Mouse (Mus musculus) urinary bladder, postnatal 36 days (tissue): Measurements from ENCODE around the gene Uqcrc1.

Source experiments
- DNase-seq, 2 experiments: peaks; one replicate each; pipeline ENCODE4 v3.0.0; 2022; ENCODE audit warnings: low spot score in 2 of 2, mixed read lengths in 1 of 2

Gene Uqcrc1

GRCm38 (mm10) chr9:108936418-108937364, at the start of gene Uqcrc1:
Gene Uqcrc1 (plus strand): TSS chr9:108936633.
- DNase-seq, result peak; percentile 90 to 94

- DNase-seq, result no peak
Observed at GRCm38 (mm10) chr9:108912308-108912707, 24.1 kb upstream of the Uqcrc1 start.

- DNase-seq, result no peak
Observed at GRCm38 (mm10) chr9:108913161-108913560, 23.3 kb upstream of the Uqcrc1 start.

GRCm38 (mm10) chr9:108913621-108914020, 22.8 kb upstream of the Uqcrc1 start:
- no peak for DNase-seq

GRCm38 (mm10) chr9:108914491-108914890, 21.9 kb upstream of the Uqcrc1 start, which contains the start of gene Tmem89:
Gene Tmem89 (plus strand): TSS chr9:108914619.
- DNase-seq, result no peak

GRCm38 (mm10) chr9:108925897-108926296, 10.5 kb upstream of the Uqcrc1 start:
- no peak for DNase-seq

- DNase-seq, result no peak
Observed at GRCm38 (mm10) chr9:108928424-108928823, 8.0 kb upstream of the Uqcrc1 start.

- no peak for DNase-seq
Observed at GRCm38 (mm10) chr9:108935991-108936390, 442 bp upstream of the Uqcrc1 start.

GRCm38 (mm10) chr9:108945111-108945510, 8.7 kb downstream of the Uqcrc1 start:
- DNase-seq, result no peak

- no peak for DNase-seq
Observed at GRCm38 (mm10) chr9:108945608-108946007, 9.2 kb downstream of the Uqcrc1 start.

GRCm38 (mm10) chr9:108949231-108949966, 13.0 kb downstream of the Uqcrc1 start:
- DNase-seq, result peak; percentile 46 to 64

- peak in 1 of 2 experiments; percentile 10 for DNase-seq
Observed at GRCm38 (mm10) chr9:108949967-108950728, 13.7 kb downstream of the Uqcrc1 start.

- DNase-seq, result no peak
Observed at GRCm38 (mm10) chr9:108953081-108953636, 16.7 kb downstream of the Uqcrc1 start, which contains the start of gene Col7a1. Gene Col7a1 (plus strand): TSS chr9:108953586.

GRCm38 (mm10) chr9:108955241-108955640, 18.8 kb downstream of the Uqcrc1 start:
- DNase-seq, result no peak

GRCm38 (mm10) chr9:108955846-108956245, 19.4 kb downstream of the Uqcrc1 start:
- DNase-seq, result no peak

- no peak for DNase-seq
Observed at GRCm38 (mm10) chr9:108963577-108963976, 27.1 kb downstream of the Uqcrc1 start.

- no peak for DNase-seq
Observed at GRCm38 (mm10) chr9:108964338-108964737, 27.9 kb downstream of the Uqcrc1 start.

- DNase-seq, result no peak
Observed at GRCm38 (mm10) chr9:108970623-108971022, 34.2 kb downstream of the Uqcrc1 start.

- no peak for DNase-seq
Observed at GRCm38 (mm10) chr9:108976483-108976882, 40.0 kb downstream of the Uqcrc1 start.

- no peak for DNase-seq
Observed at GRCm38 (mm10) chr9:108977966-108978365, 41.5 kb downstream of the Uqcrc1 start.

- DNase-seq, result no peak
Observed at GRCm38 (mm10) chr9:108982498-108982897, 46.1 kb downstream of the Uqcrc1 start.
